Mouse (Mus musculus): ENCODE results near the gene Rps6kb1.

Gene Rps6kb1

DNA sequence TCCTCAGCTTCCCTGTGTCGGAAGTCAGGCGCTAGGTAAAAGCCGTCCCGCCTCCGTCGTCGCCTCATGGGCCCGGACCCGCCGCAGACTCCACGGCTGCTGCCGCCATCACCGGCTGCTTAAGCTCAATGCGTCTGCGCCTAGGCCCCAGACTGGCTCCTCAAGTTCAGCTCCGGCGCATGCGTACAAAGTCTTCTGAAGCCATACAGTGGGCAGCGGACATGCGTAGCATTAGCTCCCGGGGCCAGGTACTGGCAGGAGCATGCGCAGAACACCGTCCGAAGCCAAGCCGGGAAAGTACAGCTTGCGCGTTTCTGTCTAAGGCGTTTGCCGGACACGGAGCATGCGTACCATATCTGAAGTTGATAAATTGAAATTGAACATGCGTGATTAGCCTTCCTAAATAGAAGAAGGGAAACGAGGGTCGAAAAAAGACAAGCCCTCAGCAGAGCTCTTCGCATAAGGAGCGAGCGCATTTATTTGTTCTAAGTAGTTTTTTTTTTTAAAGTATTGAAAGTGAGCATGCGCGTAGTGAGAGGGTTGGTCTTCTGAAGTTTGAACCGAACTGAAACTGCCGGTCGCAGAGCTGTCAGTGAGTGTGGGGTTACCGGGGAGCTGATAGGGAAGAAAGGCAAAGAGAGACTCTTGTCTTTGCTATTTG lies at the start of gene Rps6kb1, which contains the start of gene Tubd1:
Gene Rps6kb1 (minus strand): TSS at position 167 of the 661 bp plus-strand sequence.
Gene Tubd1 (plus strand): TSS at position 353 of the 661 bp plus-strand sequence.
- peak; percentile 98 for DNase-seq (ENCODE audit: extremely low spot score, low spot score)

DNA sequence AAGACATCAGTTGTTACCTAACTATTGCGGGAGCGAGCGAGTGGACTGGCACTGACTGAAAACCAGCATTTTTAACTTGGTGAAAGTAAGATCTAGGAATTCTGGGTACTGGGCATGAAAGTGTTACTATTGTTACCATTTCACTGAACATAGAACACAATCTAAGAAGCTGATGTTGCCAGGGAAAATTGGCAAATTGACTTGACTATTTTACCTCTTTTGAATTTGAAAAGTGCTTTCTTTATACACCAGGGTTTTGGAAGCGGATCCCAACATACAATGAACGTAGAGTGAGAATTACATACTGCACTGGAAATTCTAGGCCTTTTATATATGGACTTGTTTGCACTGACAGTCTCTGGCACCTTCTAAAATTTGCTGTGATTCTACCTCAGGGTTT lies 48.8 kb upstream of the Rps6kb1 start:
- no peak for DNase-seq (ENCODE audit: extremely low spot score, low spot score)

DNA sequence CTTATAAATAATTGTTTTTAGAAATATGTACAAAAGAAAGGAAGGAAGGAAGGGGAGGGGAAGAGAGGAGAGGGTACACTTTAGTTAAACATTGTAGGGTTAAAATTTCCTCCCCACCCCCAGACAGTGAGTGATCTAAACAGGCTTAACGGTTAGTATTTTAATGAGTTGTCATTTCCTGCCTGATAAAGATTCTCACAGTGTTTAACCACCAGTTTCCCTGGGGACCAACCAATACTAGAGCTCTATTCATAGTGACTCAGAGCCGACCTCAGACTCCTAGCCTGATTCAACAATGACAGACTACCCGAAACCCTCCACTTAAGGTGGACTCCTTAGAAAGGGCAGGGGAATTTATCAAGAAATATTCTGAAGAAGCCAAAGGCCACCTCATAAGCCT lies 48.4 kb upstream of the Rps6kb1 start:
- DNase-seq (ENCODE audit: extremely low spot score, low spot score) = no peak

DNA sequence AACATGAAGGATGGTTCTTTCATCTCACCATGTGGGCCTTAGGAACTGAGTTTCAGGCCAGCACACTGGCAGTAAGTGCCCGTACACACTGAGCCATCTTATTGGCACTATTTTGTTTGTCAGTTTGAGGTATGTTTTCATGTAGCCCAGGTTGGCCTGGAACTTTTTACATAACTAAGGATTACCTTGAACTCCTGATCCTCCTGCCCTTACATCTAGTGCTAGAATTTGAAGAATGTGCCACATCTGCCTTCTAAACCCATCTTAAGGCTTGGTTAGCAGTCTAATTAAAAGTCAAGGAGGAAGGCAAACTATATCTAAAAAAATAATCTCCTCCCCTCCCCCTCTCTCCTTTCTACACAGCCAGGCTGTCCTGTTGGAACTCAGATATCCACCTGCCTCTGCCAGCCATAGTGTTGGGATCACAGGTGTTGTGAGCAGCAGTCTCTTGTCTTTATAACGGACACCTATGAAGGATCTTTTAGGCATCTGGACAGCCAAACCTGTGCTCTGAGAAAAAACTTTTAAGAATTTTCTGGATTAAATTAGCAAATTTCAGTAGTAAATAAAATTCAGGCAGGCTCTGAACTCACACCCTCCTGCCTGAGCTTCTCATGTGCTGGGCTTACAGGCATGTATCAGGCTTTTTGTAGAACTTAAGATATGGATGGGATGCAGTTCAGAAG lies 47.5 kb upstream of the Rps6kb1 start:
- DNase-seq (ENCODE audit: extremely low spot score, low spot score) = no peak

DNA sequence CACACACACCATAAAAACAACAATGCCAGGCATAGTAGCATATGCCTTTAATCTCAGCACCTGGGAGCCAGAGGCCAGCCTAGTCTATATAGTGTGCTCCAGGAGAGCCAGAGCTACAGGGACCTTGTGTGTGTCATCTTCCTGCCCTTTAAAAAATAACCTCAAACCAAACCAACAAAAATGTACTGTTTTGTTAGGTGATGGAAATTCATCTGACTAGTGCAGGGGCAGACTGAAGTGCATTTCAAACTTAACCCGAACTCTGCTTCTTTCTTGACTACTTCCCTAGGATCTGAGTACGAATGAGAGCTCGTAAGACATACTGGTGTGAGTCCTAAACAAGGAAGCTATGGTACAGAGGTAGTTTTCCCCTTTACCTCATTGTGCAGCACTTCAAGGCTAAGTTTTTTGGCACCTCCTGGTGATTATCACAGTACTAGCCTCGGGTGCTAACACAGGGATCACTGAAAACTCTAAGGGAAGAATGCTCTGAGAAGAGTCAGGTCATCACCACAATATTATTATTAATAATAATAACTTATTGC lies 46.8 kb upstream of the Rps6kb1 start:
- DNase-seq (ENCODE audit: extremely low spot score, low spot score) = no peak

DNA sequence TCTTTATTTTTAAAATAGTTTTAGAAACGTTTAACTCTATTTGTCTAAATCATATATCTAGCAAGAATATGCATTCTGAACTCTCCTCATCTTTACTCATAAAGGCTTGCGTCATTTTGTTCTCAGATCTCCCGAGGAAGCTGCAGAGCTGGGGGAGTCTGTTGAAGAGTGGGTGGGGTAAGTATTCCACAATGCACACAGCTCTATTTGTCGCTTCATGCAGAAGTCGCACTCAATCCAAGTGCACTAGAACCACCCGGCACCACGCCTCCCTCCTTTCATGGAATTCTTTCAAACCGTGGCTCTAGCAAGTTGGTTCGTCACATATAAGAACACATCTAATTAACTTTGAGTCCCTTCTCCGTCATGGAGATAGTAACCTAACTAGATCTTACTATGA lies 46.0 kb upstream of the Rps6kb1 start:
- DNase-seq (ENCODE audit: extremely low spot score, low spot score) = no peak

DNA sequence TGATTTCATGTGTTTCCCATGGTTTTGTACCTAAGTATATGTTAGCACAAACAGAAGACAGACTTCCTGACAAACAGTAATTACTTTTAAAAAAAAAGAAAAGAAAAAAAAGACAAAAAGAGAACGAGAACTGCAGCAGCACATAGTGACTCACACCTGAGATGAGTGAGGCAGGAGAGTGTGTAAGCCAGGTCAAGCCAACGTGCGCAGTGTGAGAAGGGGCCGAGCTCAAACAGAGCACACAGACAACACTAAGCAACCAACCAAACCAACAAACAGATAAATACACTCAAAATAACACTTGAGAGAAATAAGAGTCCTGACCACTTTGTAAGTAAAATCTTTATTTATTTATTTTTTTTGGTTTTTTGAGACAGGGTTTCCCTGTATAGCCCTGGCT lies 45.5 kb upstream of the Rps6kb1 start:
- no peak for DNase-seq (ENCODE audit: extremely low spot score, low spot score)

DNA sequence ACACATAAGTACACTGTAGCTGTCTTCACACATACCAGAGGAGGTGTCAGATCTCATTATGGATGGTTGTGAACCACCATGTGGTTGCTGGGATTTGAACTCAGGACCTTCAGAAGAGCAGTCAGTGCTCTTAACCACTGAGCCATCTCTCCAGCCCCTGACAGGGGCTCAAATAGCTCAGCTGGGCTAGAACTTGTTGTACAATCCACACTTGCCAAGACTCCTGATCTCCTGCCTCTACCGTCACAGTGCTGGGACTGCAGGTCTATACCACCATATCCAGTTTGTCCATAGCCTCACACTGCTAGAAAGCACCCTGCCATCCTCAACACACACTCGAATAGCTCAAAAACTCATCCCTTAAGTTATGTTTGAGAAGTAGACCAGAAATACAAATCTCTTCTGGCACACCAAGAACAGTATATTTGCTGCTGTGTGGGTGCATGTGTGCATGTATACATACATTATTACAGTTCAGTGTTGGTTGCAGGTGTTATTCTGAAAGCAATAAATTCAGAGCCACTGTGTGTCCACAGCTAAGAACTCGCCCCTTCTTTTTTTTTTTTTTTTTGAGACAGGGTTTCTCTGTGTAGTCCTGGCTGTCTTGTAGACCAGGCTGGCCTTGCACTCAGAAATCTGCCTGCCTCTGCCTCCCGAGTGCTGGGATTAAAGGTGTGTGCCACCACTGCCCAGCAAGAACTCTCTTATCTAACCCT lies 44.1 kb upstream of the Rps6kb1 start:
- no peak for DNase-seq (ENCODE audit: extremely low spot score, low spot score)

DNA sequence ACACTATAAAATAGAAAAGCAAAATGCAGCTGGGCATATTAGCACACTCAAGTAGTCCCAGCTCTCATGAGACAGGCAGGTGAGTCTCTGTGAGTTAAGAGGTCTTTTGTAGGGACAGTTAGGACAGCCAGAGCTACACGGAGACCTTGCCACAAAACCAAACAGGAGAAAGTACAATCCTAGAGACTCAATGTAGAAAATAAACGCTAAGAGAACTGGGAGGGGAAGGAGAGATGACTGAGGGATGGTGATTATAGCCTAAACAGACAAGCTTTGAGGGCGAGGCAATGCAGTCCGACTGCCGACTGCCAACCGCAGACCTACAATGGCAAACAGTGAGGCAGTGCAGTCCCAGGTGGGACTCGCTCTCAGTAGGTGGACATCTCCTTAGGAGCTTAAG lies 43.2 kb upstream of the Rps6kb1 start:
- DNase-seq (ENCODE audit: extremely low spot score, low spot score) = no peak

DNA sequence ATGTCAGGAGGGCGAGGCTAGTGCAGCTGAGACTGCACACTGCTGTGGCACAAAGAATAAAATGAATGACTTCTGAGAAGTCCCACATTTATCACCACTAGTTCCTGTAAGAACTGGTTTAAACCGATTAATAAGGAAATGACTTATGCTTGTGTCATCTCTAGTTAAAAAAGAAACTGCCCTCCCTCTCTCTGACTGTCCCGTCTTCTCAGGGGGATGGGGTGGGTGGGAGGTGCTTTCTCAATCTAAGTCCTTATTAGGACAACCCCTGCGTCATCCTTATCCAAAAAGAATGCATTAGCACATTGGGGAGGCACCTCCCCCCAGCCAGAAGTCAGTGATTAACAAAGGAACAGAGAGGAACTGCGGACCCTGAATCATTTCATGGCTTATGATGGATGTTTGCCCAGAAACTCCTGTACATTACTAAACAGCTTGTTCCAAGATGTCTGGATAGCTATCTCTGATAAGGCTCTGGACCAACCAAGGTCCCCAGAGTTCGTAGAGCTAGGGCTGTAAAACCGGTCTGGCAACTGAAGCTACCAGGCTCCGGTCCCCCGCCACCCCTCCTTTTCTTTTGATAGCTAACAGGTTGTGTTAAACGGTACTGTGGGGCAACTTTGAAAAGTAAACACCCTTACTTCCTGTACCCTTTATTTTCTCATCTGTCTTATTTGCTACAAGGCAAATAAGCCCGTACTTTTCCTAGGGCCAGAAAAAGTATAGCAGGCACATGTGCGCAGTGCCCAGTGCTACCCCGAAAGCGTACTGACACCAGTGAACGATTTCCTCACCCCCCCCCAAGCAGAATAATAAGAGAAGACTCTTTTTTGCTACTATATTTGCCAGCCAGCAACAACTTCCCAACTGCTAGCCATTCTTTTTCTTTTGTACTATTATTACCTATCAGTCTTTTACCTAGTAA lies 42.5 kb upstream of the Rps6kb1 start:
- no peak for DNase-seq (ENCODE audit: extremely low spot score, low spot score)

DNA sequence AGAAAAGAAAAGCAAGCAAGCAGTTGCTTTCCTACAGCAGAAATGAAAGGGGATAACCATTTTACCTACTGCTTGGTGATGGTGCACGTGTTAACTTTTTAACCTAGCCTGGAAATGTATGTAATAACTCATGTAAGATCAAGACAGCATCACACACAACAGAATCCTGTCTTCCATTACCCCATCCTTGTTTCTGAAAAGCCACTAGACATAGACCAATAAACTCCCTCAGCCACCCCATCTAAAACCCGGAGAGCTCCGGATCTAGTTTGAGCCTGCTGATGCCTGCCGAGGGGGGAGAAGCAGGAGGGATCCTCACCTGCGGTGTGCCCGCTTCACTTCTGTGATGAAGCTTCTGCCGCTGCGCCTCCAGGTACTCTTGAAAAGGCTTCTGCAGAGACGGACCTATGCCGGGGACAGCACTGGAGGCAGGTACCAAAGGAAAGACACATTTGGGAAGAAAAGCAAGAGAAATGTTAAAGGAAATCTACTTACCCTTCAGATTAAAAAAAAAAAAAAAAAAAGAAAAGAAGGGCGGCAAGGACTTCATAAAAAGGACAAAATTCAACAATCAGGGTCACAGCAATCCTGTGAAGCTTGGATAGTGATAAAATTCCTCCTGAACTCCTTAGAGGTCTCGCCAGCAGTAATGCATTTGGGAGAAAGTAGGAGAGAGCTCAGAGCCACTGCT lies 41.7 kb upstream of the Rps6kb1 start:
- DNase-seq (ENCODE audit: extremely low spot score, low spot score) = no peak

DNA sequence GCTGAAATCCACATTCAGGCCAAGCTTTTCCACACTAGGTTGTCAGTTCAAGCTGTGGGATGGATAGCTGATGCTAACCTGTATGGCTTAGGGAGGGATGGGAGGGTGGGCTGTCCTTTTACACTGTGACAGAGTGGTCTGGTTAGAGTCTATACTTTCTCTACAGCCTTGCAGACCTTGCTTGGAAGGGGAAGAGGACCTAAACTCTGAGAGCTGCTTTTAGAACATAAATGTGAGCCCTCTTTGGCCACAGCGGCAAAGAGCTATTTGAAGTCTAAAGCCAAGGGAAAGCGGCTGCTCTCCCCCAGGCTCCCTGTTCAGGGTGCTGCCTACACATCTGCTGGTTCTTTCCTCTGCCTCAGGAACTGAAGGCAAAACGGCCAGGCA lies 41.0 kb upstream of the Rps6kb1 start:
- no peak for DNase-seq (ENCODE audit: extremely low spot score, low spot score)

DNA sequence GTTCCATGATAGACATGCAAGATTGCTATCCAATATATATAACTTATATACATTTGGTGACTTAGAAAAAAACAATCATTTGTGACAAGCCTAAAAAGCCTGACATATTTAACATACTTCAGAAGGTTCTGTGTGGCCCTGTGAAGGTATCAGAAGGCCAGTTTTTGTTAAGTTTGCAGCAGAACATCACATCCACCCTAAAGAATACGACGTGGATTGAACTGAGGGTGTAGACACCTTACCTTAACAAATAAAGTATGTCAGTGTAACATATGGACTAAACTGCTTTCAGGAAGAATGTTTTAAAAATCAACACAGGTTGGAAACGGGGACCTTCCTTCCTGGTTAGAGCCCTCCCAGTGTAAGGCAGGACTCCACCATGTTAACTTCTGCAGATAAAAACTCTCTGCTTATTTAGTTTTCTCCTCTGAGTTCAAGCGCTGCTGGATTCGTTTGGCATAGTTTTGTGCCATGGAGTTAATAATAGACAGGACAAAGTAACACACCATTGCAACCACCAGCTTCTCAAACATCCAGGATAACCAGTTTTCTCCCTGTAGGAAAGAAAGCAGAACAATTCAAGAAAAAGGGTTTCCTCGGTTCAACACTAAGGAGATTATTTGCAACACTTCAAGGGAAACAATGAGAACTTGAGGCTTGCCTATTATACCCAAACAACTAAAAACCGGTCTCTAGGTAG lies 40.4 kb upstream of the Rps6kb1 start:
- DNase-seq (ENCODE audit: extremely low spot score, low spot score) = no peak

DNA sequence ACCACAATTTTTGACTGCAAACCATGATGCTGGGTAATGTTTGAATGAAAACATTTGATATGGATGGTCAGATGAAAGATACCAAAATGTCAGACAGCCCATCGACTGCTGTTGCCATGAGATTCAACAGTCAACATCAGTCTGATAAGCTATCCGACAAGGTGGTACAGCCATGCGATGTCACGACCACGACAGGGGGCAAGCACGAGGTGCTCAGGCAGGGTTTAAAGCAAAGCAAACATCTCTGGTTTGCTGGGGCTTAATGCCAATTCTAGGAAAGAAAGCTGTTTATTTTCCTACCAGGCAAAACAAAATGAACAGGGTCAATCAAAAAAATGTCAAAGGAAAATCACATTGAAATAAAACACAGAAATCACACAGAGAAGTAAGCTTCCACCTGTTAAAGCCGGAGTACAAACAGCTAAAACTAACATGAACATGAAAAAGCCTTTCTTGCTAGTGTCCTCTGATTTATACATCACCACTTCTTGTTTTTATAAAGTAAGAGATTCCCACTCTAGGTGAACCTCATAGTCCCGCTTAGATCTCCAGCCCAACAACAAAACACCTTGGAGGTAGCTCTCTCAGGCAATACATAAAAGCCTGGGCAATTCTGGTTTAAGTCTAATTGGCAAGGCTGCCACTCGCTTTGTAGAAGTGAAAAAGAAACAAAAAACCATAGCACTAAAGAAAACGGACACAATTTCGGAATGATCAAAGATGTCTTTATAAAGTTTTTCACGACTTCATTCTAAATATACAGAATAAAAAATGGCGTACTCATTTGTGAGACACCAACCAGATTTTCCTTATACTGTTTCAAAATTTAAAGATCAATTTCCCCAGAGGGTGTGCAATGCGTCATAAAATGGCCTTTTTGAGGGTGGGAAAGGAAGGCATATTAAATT lies 39.6 kb upstream of the Rps6kb1 start:
- no peak for DNase-seq (ENCODE audit: extremely low spot score, low spot score)

DNA sequence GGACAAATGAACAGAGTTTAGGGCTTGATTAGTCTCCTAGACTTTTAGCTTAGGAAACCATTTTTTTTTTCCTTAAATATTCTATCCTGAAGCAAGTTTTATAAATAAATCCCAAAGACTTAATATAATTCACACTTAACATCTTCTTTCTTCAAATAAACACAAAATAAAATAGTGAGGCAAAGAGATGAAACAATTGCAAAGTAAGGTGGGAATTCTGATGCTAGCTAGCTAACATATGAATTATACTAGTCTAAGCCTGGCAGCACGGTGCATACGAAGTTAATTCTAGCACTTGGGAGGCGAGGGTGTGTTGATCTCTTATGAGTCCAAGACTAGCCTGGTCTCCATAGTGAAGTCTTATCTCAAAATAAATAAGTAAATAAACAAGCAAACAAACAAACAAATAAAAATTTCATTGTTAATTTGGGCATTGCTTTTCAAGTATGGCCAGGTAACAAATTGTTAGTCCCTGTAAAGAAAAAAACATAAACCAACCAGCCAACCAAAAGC lies 38.8 kb upstream of the Rps6kb1 start:
- no peak for DNase-seq (ENCODE audit: extremely low spot score, low spot score)

DNA sequence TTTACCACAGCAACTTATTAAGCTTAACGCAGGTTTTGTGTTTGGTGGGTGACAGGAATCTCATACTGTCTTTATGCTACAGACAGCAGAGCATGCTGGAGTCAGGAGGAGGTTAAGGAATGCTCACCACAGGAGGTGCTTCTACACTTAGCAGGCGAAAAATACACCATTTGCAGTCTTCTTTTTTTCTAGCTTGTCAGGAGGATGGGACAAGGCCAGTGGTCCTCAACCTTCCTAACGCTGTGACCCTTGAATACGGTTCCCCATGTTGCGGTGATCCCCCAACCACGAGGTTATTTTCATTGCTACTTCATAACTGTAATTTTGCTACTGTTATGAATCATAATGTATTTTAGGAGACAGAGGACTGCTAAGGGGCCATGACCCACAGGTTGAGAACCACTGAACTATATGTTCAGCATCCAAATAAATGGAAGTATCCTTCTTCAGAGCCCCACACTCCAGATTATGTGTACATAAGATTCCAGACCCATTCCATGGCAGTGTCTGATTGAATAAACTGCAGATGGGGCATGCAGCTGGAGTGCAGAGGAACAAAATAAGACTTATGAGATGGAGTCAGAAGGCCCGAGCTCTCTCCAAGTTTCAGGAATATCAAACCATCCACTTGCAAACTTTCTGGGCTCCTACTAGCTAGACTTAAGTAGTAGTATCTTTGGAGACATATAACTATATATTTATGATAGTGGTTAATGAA lies 38.1 kb upstream of the Rps6kb1 start:
- DNase-seq (ENCODE audit: extremely low spot score, low spot score) = no peak

DNA sequence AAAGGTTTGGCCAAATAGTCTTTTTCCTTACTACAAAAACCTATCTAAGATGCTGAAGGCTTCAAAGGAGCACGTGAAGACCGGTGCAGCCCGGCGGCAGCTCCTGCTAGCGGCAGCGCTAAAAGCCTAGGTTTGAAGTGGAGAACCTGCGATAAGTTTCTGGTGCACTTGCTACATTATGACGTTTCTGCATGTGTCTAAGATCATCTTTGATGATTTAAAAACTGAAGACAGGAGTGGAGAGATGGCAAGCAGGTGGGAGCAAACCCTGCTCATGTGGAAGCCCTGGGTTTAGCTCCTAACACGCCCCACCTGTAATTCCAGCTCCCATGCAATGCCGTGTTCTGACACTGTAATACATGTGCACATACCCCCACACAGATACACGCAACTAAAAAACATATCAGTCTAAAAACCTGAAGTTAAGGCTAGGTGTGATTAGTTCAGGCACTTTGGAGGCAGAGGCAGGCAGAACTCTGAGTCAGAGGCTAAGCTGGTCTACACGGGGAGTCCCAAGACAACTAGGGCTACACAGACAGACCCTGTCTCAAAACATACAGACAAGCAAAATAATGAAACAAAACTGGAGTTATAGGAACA lies 37.4 kb upstream of the Rps6kb1 start:
- no peak for DNase-seq (ENCODE audit: extremely low spot score, low spot score)

Data from neural tube, embryonic 10.5 days (tissue).